Mouse (Mus musculus): ENCODE results near the gene Dapp1.
"Not testable (repeated sequence)": the region's sequence is repeated elsewhere in the genome, so short reads cannot be mapped to it uniquely, and the experiment has no call there.

Dapp1 gene

DNA sequence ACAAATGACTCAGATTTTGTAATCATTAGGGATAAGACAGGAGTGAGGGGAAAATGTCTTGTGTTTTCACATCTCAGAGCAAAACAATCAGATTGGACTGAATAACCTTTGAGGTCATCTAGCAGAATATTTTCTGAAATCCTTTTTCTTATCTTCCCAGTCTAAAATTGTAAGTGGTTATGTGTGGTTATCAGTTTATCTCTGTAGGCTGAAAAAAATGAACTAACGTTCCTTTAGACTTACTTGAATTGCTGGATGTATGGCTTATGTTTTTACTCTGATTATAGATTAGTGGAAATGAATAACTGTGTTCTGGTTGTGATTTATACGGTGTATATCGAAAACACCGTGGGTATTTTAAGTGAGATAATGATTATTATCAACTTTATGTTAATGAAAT lies 60.8 kb downstream of the Dapp1 start:
- DNase-seq (ENCODE audit: low read depth, low spot score): no peak

DNA sequence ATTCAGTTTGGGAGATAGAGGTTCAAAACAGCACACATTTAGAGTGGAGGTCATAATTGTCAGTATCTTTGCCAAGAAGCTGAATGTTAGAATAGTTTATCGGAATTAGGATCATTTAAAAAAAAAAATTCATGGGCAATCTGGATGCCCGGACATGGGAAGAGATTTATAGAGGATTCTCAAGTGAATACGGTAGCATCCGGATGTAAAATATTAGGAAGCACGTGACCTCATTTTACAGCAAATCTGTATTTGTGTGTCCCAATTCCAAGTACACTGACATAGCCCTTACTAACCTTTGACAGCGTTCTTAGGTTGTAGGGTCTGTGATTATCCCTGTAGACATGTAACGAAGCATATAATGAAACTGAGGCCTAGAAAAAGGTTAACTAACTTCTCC lies 61.9 kb downstream of the Dapp1 start:
- no peak for DNase-seq (ENCODE audit: low read depth, low spot score)

DNA sequence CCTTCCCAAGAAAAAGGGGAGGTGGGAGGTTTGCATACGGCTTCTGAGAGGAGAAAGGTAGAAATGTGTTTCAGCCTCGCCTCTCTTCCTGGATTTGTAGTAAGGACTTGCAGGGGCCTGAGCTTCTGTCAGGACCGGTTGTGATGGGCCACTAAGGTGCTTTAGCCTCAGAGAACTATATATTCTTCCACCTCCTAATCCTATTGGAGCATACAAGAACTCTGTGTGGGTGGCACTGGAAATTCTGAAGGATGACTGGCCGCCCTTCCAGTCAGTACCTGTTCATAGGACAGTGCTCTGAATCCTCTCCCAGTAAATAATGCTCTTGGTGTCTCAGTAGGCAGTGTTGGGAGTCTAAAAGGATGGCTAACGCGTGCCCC lies 62.4 kb downstream of the Dapp1 start:
- no peak for DNase-seq (ENCODE audit: low read depth, low spot score)

GRCm38 (mm10) chr3:137918172-137918931 lies 63.0 kb downstream of the Dapp1 start, which contains the start of gene Lamtor3:
Lamtor3 (plus strand) TSS chr3:137918506.
- peak; percentile 94 for DNase-seq (ENCODE audit: low read depth, low spot score)

GRCm38 (mm10) chr3:137917694-137918171 lies 63.6 kb downstream of the Dapp1 start:
- no peak for DNase-seq (ENCODE audit: low read depth, low spot score)

GRCm38 (mm10) chr3:137914567-137914966 lies 66.8 kb downstream of the Dapp1 start:
- DNase-seq (ENCODE audit: low read depth, low spot score): not testable (repeated sequence)

- DNase-seq (ENCODE audit: low read depth, low spot score): no peak
These were observed 68.3 kb downstream of the Dapp1 start for GRCm38 (mm10) chr3:137913093-137913492.

- DNase-seq (ENCODE audit: low read depth, low spot score): no peak
These were observed 81.2 kb downstream of the Dapp1 start for GRCm38 (mm10) chr3:137900149-137900548.

DNA sequence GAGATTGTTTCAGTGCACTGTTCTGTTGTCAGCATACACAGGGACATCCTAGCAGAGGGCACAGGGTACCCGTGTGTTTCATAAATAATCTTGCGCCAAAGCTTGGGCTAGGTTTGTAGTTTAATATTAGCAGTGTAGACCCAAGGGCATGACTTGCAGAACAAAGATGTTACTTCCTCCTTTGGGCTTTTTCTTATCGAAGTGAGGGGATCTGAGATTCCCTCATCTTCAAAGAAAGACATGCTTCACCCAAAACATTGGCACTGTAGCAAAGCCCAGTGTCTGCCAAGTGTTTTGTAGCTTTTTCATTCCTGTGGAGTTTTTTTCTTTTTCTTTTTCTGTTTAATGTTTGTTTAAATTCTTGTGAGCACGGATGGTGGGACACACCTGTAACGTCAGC lies 83.7 kb downstream of the Dapp1 start:
- DNase-seq (ENCODE audit: low read depth, low spot score): peak; percentile 49

GRCm38 (mm10) chr3:137896867-137897266 lies 84.5 kb downstream of the Dapp1 start:
- DNase-seq (ENCODE audit: low read depth, low spot score): no peak

GRCm38 (mm10) chr3:137896386-137896785 lies 85.0 kb downstream of the Dapp1 start:
- DNase-seq (ENCODE audit: low read depth, low spot score): peak; percentile 78

DNA sequence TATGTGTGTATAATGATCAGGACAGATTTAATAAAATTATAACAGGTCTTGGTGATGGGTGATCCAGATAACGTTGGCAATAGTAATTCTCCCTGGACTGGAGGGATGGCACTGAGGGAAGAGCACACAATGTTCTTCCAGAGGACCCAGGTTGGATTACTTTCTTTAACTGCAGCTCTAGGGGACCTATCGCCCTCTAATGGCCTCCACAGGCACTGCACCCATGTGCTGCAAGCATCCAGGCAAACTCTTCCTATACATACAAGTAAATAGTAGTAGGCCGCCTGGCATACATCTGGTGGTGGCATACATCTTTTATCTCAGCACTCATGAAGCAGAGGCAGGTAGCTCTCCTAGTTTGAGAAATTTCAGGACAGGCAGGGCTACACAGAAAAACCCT lies 86.1 kb downstream of the Dapp1 start:
- DNase-seq (ENCODE audit: low read depth, low spot score): no peak

GRCm38 (mm10) chr3:137893789-137894188 lies 87.6 kb downstream of the Dapp1 start:
- DNase-seq (ENCODE audit: low read depth, low spot score): no peak

DNA sequence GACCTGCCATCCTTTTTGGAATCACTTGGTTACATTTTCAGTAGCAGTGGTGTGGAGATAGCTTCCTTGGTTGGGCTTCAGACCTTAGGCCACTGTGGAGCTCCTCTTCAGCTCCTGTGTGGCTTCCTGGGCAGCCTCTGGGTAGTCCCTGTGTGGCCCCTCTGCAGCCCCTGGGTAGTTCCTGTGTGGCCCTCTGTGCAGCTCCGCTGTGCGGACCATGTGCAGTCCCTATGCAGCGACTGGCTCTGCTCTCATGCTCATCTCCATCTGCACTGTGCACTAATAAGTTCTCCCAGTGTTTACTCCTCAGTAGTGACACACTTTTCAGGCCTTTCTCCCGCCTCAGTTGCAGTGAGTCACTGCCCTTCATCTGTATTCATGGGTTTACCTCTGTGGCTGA lies 89.2 kb downstream of the Dapp1 start:
- DNase-seq (ENCODE audit: low read depth, low spot score): no peak

- no peak for DNase-seq (ENCODE audit: low read depth, low spot score)
These were observed 90.3 kb downstream of the Dapp1 start for GRCm38 (mm10) chr3:137891089-137891488.

DNA sequence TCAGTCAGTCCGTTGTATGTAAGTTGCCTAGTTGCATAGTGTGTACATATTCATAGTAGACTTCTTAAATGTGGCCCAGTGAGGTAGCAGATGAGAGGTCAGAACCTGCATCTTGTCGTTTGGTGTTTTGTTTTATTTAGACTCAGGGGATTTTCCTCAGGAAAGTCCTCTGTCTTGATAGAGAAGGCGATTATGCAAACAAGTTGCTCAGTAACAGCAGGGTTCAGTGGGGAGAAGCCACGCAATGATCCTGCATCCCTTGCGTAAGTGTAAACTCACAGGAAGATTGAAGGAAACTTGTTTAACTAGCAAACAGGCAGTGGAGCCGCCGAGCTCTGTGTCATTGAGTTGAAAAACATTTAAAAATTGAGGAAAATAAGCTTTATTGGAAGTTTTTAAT lies 93.4 kb downstream of the Dapp1 start:
- DNase-seq (ENCODE audit: low read depth, low spot score): peak; percentile 82

DNA sequence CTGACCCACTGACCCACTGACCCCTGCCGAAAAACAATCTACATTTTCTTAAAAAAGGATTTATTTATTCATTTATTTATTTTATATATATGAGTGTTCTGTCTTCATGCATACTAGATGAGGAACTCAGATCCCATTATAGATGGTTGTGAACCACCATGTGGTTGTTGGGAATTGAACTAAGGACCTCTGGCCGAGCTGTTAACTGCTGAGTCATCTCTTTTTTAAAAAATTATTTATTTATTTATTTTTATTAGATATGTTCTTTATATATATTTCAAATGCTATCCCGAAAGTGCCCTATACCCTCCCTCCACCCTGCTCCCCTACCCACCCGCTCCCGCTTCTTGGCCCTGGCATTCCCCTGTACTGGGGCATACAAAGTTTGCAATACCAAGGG lies 100.3 kb downstream of the Dapp1 start:
- DNase-seq (ENCODE audit: low read depth, low spot score): peak; percentile 2

Data from A20 (cell line).